Mouse (Mus musculus): ENCODE data around the gene Tgfb2.

GRCm38 (mm10) chr1:186604124-186604523 is 101.7 kb downstream of the Tgfb2 start:
- TF ChIP-seq REST (IDR thresholded peaks at IDR 0.05; ENCODE audit: insufficient read depth, insufficient read length) (no peak), POLR2A (IDR thresholded peaks at IDR 0.05; ENCODE audit: insufficient read length, low read depth) (no peak)
